Mouse (Mus musculus): ENCODE measurements around the gene Dcaf7. TPM values are rescaled to one million over a fixed set of nuclear protein-coding genes. Genes with fewer than 3 reads are reported as not detected.

The Dcaf7 gene
- polyA plus RNA-seq (2012; rRNA removed), result 79.1 and 85.0 TPM in 2 replicates

GRCm38 (mm10) chr11:106036548-106037417 lies at the start of gene Dcaf7:
Dcaf7 (plus strand) TSS chr11:106036872.
- Histone ChIP-seq H3K36me3 (ENCODE audit: control insufficient read depth, insufficient read depth, low read length) (no peaks in the 10 kb centered on the region), H3K27me3 (ENCODE audit: control insufficient read depth, insufficient read depth, low read length) (no peaks in the 10 kb centered on the region), H3K27ac (ENCODE audit: control insufficient read depth, insufficient read depth, low read length) (peak within 1 kb of the TSS; percentile 4; the same call in 1 of the 2 replicates), H3K4me1 (replicated peaks; ENCODE audit: control insufficient read depth, insufficient read depth, low read length) (peaks cover 15% of the 10 kb centered on the region), H3K4me3 (ENCODE audit: control insufficient read depth, insufficient read depth, low read length) (peak within 1 kb of the TSS; percentile 78)
- peak; percentile 98 for DNase-seq
- WGBS, result under 1% methylated on average over 66 of the region's 66 CpGs
- TF ChIP-seq POLR2A (IDR thresholded peaks at IDR 0.05; ENCODE audit: control insufficient read depth, extremely low read depth, insufficient read depth, low read length, poor library complexity) (peak; percentile 45), CTCF (IDR thresholded peaks at IDR 0.05; ENCODE audit: borderline replicate concordance, control insufficient read depth, extremely low read depth, insufficient read depth, low read length, poor library complexity) (no peak; the same call in 1 of the 2 replicates)

- DNase-seq, result no peak
- Histone ChIP-seq H3K27me3 (ENCODE audit: control insufficient read depth, insufficient read depth, low read length) (no peaks in the 10 kb centered on the region), H3K27ac (ENCODE audit: control insufficient read depth, insufficient read depth, low read length) (no peak overlapping the region), H3K4me1 (replicated peaks; ENCODE audit: control insufficient read depth, insufficient read depth, low read length) (no peaks in the 10 kb centered on the region), H3K36me3 (ENCODE audit: control insufficient read depth, insufficient read depth, low read length) (no peaks in the 10 kb centered on the region), H3K4me3 (ENCODE audit: control insufficient read depth, insufficient read depth, low read length) (no peak overlapping the region)
- TF ChIP-seq POLR2A (IDR thresholded peaks at IDR 0.05; ENCODE audit: control insufficient read depth, extremely low read depth, insufficient read depth, low read length, poor library complexity) (no peak), CTCF (IDR thresholded peaks at IDR 0.05; ENCODE audit: borderline replicate concordance, control insufficient read depth, extremely low read depth, insufficient read depth, low read length, poor library complexity) (no peak)
- WGBS, result 79% methylated on average over 6 of the region's 6 CpGs
Observed at GRCm38 (mm10) chr11:105987446-105987845, 49.2 kb upstream of the Dcaf7 start.

GRCm38 (mm10) chr11:105989446-105989845 lies 47.2 kb upstream of the Dcaf7 start:
- no peak for TF ChIP-seq CTCF (IDR thresholded peaks at IDR 0.05; ENCODE audit: borderline replicate concordance, control insufficient read depth, extremely low read depth, insufficient read depth, low read length, poor library complexity)
- TF ChIP-seq POLR2A (IDR thresholded peaks at IDR 0.05; ENCODE audit: control insufficient read depth, extremely low read depth, insufficient read depth, low read length, poor library complexity), result no peak
- no peak overlapping the region for H3K27ac ChIP-seq (ENCODE audit: control insufficient read depth, insufficient read depth, low read length)
- no peaks in the 10 kb centered on the region for H3K27me3 ChIP-seq (ENCODE audit: control insufficient read depth, insufficient read depth, low read length)
- DNase-seq, result no peak
- H3K4me3 ChIP-seq (ENCODE audit: control insufficient read depth, insufficient read depth, low read length), result no peak overlapping the region
- WGBS, result 86% methylated on average over 6 of the region's 6 CpGs
- no peaks in the 10 kb centered on the region for H3K36me3 ChIP-seq (ENCODE audit: control insufficient read depth, insufficient read depth, low read length)
- no peaks in the 10 kb centered on the region for H3K4me1 ChIP-seq (replicated peaks; ENCODE audit: control insufficient read depth, insufficient read depth, low read length)

- Histone ChIP-seq H3K4me1 (replicated peaks; ENCODE audit: control insufficient read depth, insufficient read depth, low read length) (no peaks in the 10 kb centered on the region), H3K36me3 (ENCODE audit: control insufficient read depth, insufficient read depth, low read length) (no peaks in the 10 kb centered on the region), H3K4me3 (ENCODE audit: control insufficient read depth, insufficient read depth, low read length) (no peak overlapping the region), H3K27ac (ENCODE audit: control insufficient read depth, insufficient read depth, low read length) (no peak overlapping the region), H3K27me3 (ENCODE audit: control insufficient read depth, insufficient read depth, low read length) (no peaks in the 10 kb centered on the region)
- no peak for DNase-seq
- WGBS, result 40% methylated on average over 2 of the region's 2 CpGs
- TF ChIP-seq POLR2A (IDR thresholded peaks at IDR 0.05; ENCODE audit: control insufficient read depth, extremely low read depth, insufficient read depth, low read length, poor library complexity) (no peak), CTCF (IDR thresholded peaks at IDR 0.05; ENCODE audit: borderline replicate concordance, control insufficient read depth, extremely low read depth, insufficient read depth, low read length, poor library complexity) (no peak)
Observed at GRCm38 (mm10) chr11:105990231-105990630, 46.4 kb upstream of the Dcaf7 start.

GRCm38 (mm10) chr11:105994375-105994774 lies 42.3 kb upstream of the Dcaf7 start, which contains the start of gene Ace3:
Ace3 (plus strand) TSS chr11:105994675.
- 91% methylated on average over 3 of the region's 3 CpGs for WGBS

GRCm38 (mm10) chr11:106000062-106000461 lies 36.6 kb upstream of the Dcaf7 start:
- Histone ChIP-seq H3K36me3 (ENCODE audit: control insufficient read depth, insufficient read depth, low read length) (no peaks in the 10 kb centered on the region), H3K27me3 (ENCODE audit: control insufficient read depth, insufficient read depth, low read length) (no peaks in the 10 kb centered on the region), H3K27ac (ENCODE audit: control insufficient read depth, insufficient read depth, low read length) (no peak overlapping the region), H3K4me3 (ENCODE audit: control insufficient read depth, insufficient read depth, low read length) (no peak overlapping the region), H3K4me1 (replicated peaks; ENCODE audit: control insufficient read depth, insufficient read depth, low read length) (no peaks in the 10 kb centered on the region)
- no peak for TF ChIP-seq CTCF (IDR thresholded peaks at IDR 0.05; ENCODE audit: borderline replicate concordance, control insufficient read depth, extremely low read depth, insufficient read depth, low read length, poor library complexity)
- TF ChIP-seq POLR2A (IDR thresholded peaks at IDR 0.05; ENCODE audit: control insufficient read depth, extremely low read depth, insufficient read depth, low read length, poor library complexity), result no peak
- DNase-seq, result no peak
- 94% methylated on average over 6 of the region's 6 CpGs for WGBS

More at GRCm38 (mm10) chr11:105994375-105994774, 42.3 kb upstream of the Dcaf7 start, which contains the start of gene Ace3:
- Histone ChIP-seq H3K27me3 (ENCODE audit: control insufficient read depth, insufficient read depth, low read length) (no peaks in the 10 kb centered on the region), H3K27ac (ENCODE audit: control insufficient read depth, insufficient read depth, low read length) (no peak within 1 kb of the TSS), H3K4me3 (ENCODE audit: control insufficient read depth, insufficient read depth, low read length) (no peak within 1 kb of the TSS), H3K4me1 (replicated peaks; ENCODE audit: control insufficient read depth, insufficient read depth, low read length) (no peaks in the 10 kb centered on the region), H3K36me3 (ENCODE audit: control insufficient read depth, insufficient read depth, low read length) (no peaks in the 10 kb centered on the region)
- no peak for TF ChIP-seq CTCF (IDR thresholded peaks at IDR 0.05; ENCODE audit: borderline replicate concordance, control insufficient read depth, extremely low read depth, insufficient read depth, low read length, poor library complexity)
- TF ChIP-seq POLR2A (IDR thresholded peaks at IDR 0.05; ENCODE audit: control insufficient read depth, extremely low read depth, insufficient read depth, low read length, poor library complexity), result no peak
- DNase-seq, result no peak
